Mouse (Mus musculus): Measurements from ENCODE around the gene Hsd17b11.

- TF ChIP-seq CTCF (IDR thresholded peaks at IDR 0.05; ENCODE audit: low read depth) (no peak), EP300 (IDR thresholded peaks at IDR 0.05; ENCODE audit: low read depth) (no peak)
Observed at GRCm38 (mm10) chr5:104007801-104008200, 13.9 kb downstream of the Hsd17b11 start.

All from liver, postnatal 0 days (tissue).